Mouse (Mus musculus): ENCODE measurements around the gene Scaf11.

- TF ChIP-seq CTCF (IDR thresholded peaks at IDR 0.05; ENCODE audit: low read depth, low read length) (no peak), POLR2A (IDR thresholded peaks at IDR 0.05; ENCODE audit: insufficient read depth, low read length) (no peak), EP300 (IDR thresholded peaks at IDR 0.05; ENCODE audit: insufficient read depth, low read depth, low read length) (no peak)
Measured at GRCm38 (mm10) chr15:96474325-96474955, 13.8 kb upstream of the Scaf11 start.

Measured in ES-Bruce4 (cell line).